Mouse (Mus musculus): ENCODE results near the gene Armc7.

DNA sequence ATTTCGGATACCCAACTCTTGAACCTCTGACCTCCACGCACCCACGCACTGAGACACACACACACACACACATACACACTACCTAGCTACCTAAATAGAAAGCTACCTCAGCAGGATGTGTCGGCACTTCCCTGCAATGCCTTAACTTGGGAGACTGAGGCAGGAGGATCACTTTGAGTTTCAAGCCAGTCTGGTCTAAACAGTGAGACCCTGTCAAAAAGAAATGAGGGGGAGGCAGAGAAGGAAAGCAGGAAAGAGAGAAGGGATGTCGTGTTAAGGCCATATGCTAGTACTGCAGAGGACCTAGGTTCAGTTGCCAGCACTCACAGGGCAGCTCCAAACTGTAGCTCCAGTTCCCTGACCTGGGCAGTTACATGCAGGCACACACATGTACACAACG lies 39.6 kb downstream of the Armc7 start:
- TF ChIP-seq USF1 (IDR thresholded peaks at IDR 0.05; ENCODE audit: low read depth, low read length) (no peak), CTCF (conservative IDR thresholded peaks at IDR 0.05 in 1 of 2, IDR thresholded peaks at IDR 0.05 in 1 of 2; ENCODE audit: low read depth in 2 of 2, low read length in 2 of 2) (no peak), RAD21 (IDR thresholded peaks at IDR 0.05; ENCODE audit: low read depth, low read length) (no peak), CHD2 (IDR thresholded peaks at IDR 0.05; ENCODE audit: low read length) (no peak), ZKSCAN1 (IDR thresholded peaks at IDR 0.05; ENCODE audit: borderline replicate concordance, low read depth, low read length) (no peak), SIN3A (IDR thresholded peaks at IDR 0.05; ENCODE audit: low read length) (no peak), POLR2A (IDR thresholded peaks at IDR 0.05; ENCODE audit: low read depth, low read length) (no peak)
